Mouse (Mus musculus) MEL (cell line): Measurements from ENCODE around the gene Ggta1. TPM values are rescaled to one million over a fixed set of nuclear protein-coding genes. Genes with fewer than 3 reads are reported as not detected.
A peak's percentile ranks its signal among the peaks of the same experiment; 100 is the strongest.

ENCODE experiments used
- DNase-seq: peaks from one replicate; pipeline ENCODE4 v3.0.0; 2011; ENCODE audit warnings: low read depth, low spot score
- H3K27ac ChIP-seq: 2 replicates; pipeline ENCODE4 v1.5.1; 2012; ENCODE audit warnings: low read depth, mild to moderate bottlenecking, control low read depth, low read length, moderate library complexity; ENCODE audit not compliant: control insufficient read depth
- H3K27me3 ChIP-seq, 2 experiments: fragments of 150-350 bp in 1 of 2; sonication (generic) in 1 of 2; 2 replicates each; pipeline ENCODE4 v1.6.1; 2012; ENCODE audit warnings: low read length in 2 of 2, mild to moderate bottlenecking in 2 of 2, improper control_type of control experiment in 1 of 2, moderate library complexity in 1 of 2; ENCODE audit not compliant: insufficient read depth in 2 of 2, control insufficient read depth in 1 of 2
- H3K36me3 ChIP-seq, 2 experiments: 2 replicates each; pipeline ENCODE4 v1.6.1; 2012 to 2014; ENCODE audit warnings: low read length in 2 of 2, improper control_type of control experiment in 1 of 2, inconsistent platforms in 1 of 2, mild to moderate bottlenecking in 1 of 2; ENCODE audit not compliant: insufficient read depth in 2 of 2, control insufficient read depth in 1 of 2
- H3K4me1 ChIP-seq, 2 experiments: fragments of 150-350 bp in 1 of 2; sonication (generic) in 1 of 2; 2 replicates each; pipeline ENCODE4 v1.6.1; 2012; ENCODE audit warnings: low read length in 2 of 2, improper control_type of control experiment in 1 of 2, mild to moderate bottlenecking in 1 of 2; ENCODE audit not compliant: insufficient read depth in 2 of 2, control insufficient read depth in 1 of 2
- H3K4me3 ChIP-seq, 2 experiments: fragments of 150-350 bp in 1 of 2; sonication (generic) in 1 of 2; 2 replicates each; pipeline ENCODE4 v1.5.1; 2012; ENCODE audit warnings: low read depth in 2 of 2, low read length in 2 of 2, mild to moderate bottlenecking in 2 of 2, moderate library complexity in 2 of 2, control low read depth in 1 of 2, improper control_type of control experiment in 1 of 2; ENCODE audit not compliant: control insufficient read depth in 1 of 2, insufficient read depth in 1 of 2
- H3K79me2 ChIP-seq: 2 replicates; pipeline ENCODE4 v1.6.1; 2012; ENCODE audit warnings: mild to moderate bottlenecking, low read length, moderate library complexity; ENCODE audit not compliant: control insufficient read depth, poor library complexity, insufficient read depth
- H3K9ac ChIP-seq: 2 replicates; pipeline ENCODE4 v1.6.1; 2012; ENCODE audit warnings: low read depth, mild to moderate bottlenecking, control low read depth, low read length, moderate library complexity; ENCODE audit not compliant: control insufficient read depth, poor library complexity, severe bottlenecking
- H3K9me3 ChIP-seq: fragments of 150-350 bp; sonication (generic); replicated peaks from 2 replicates; pipeline ENCODE4 v1.6.1; 2012; ENCODE audit warnings: mild to moderate bottlenecking, low read length, improper control_type of control experiment, moderate library complexity; ENCODE audit not compliant: insufficient read depth
- BHLHE40 ChIP-seq: IDR thresholded peaks from 2 replicates; pipeline ENCODE4 v1.6.1; 2012; ENCODE audit warnings: low read depth, mild to moderate bottlenecking, inconsistent platforms, low read length, improper control_type of control experiment, borderline replicate concordance
- GABPA ChIP-seq: IDR thresholded peaks from 2 replicates; pipeline ENCODE4 v1.6.1; 2012; ENCODE audit warnings: low read depth, mild to moderate bottlenecking, inconsistent platforms, low read length, improper control_type of control experiment, moderate library complexity
- MAFK ChIP-seq: IDR thresholded peaks from 2 replicates; pipeline ENCODE4 v1.6.1; 2011; ENCODE audit warnings: low read depth, mild to moderate bottlenecking, low read length, improper control_type of control experiment, borderline replicate concordance
- POLR2AphosphoS2 ChIP-seq: IDR thresholded peaks from 2 replicates; pipeline ENCODE4 v1.6.1; 2011; ENCODE audit warnings: low read length, improper control_type of control experiment
- RCOR1 ChIP-seq: IDR thresholded peaks from 2 replicates; pipeline ENCODE4 v1.6.1; 2012; ENCODE audit warnings: low read depth, mild to moderate bottlenecking, inconsistent platforms, low read length, improper control_type of control experiment
- UBTF ChIP-seq: IDR thresholded peaks from 2 replicates; pipeline ENCODE4 v1.6.1; 2012; ENCODE audit warnings: low read depth, mild to moderate bottlenecking, inconsistent platforms, low read length, improper control_type of control experiment, moderate library complexity, borderline replicate concordance; ENCODE audit not compliant: insufficient read depth
- ZKSCAN1 ChIP-seq: IDR thresholded peaks from 2 replicates; pipeline ENCODE4 v1.6.1; 2012; ENCODE audit warnings: low read depth, mild to moderate bottlenecking, inconsistent platforms, low read length, improper control_type of control experiment, moderate library complexity
- ZNF384 ChIP-seq: IDR thresholded peaks from 2 replicates; pipeline ENCODE4 v1.6.1; 2012; ENCODE audit warnings: low read depth, mild to moderate bottlenecking, inconsistent platforms, low read length, improper control_type of control experiment
- polyA plus RNA-seq, 2 experiments: library from polyadenylated mRNA; stranded (reverse) in 1 of 2; unstranded in 1 of 2; fragments of >175 nt in 1 of 2; fragments of >200 nt in 1 of 2; gene quantifications; 2 replicates each; pipeline versions ENCODE4 v1.2.1 to v1.2.4; 2012; ENCODE audit warnings: low replicate concordance in 2 of 2, low read depth in 1 of 2; ENCODE audit not compliant: insufficient read length in 2 of 2, insufficient read depth in 1 of 2, missing spikeins in 1 of 2
- total RNA-seq: library from RNA; depleted of rRNA; stranded (reverse); fragments of 300-350 nt; gene quantifications from 2 replicates; pipeline ENCODE4 v1.2.3, GENCODE M21; 2012

Ggta1 gene
- total and polyA plus RNA-seq, 3 experiments, result 29.2 to 30.7 TPM; not detected in 1

DNA sequence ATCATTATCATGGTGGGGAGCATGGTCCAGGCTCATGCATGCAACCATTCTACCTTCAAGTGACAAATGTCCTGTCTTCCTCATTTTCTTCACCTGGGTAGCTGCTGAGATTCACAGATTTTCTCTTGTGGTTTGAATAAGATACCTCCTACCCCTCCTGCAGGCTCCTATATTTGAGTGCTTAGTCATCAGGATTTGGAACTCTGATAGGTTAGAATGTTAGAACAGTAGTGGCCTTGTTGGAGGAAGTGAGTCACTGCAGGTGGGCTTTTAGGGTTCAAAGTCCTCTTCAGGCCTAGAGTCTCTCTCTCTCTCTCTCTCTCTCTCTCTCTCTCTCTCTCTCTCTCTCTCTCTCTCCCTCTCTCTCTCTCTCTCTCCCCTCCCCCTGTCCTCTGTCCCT is 2.6 kb upstream of the Ggta1 start:
- TF ChIP-seq RCOR1 (peak; percentile 68), UBTF (no peak)
- no peak overlapping the region for H3K9ac ChIP-seq
- no peak overlapping the region for H3K27ac ChIP-seq
- H3K79me2 ChIP-seq, result peaks cover 9% of the 10 kb centered on the region
- H3K36me3 ChIP-seq, result no peaks in the 10 kb centered on the region; a peak in 2 of 4 replicates
- DNase-seq, result peak; percentile 33
- H3K4me3 ChIP-seq, result no peak overlapping the region
- H3K4me1 ChIP-seq, result peaks cover 0 to 12% of the 10 kb centered on the region in 2 experiments; a peak in 2 of 4 replicates
- no peaks in the 10 kb centered on the region for H3K27me3 ChIP-seq
- H3K9me3 ChIP-seq, result no peaks in the 10 kb centered on the region

DNA sequence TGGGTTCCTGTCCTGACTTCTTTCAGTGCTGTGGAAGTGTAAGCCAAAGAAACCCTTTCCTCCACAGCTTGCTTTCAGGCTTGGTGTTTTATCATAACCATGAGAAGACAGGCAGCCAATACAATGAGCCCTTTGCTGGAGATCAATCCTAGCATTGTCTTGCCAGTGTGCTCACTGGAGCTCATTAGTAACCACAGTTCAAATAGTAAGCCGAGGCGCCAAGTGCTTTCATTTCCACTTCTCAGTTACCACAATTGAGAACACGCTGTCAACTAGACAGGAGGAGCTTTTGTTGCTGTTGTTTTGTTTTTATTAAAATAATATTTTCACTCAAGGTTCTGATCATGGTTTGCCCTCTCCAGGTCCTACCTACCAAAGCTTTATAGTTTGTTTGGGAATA is 1.5 kb upstream of the Ggta1 start:
- Histone ChIP-seq H3K27ac (no peak overlapping the region), H3K9ac (no peak overlapping the region), H3K9me3 (no peaks in the 10 kb centered on the region), H3K79me2 (peaks cover 16% of the 10 kb centered on the region), H3K4me1 (peaks cover 0 to 17% of the 10 kb centered on the region in 2 experiments; a peak in 2 of 4 replicates), H3K27me3 (no peaks in the 10 kb centered on the region), H3K36me3 (peaks cover 0 to 3% of the 10 kb centered on the region in 2 experiments; a peak in 2 of 4 replicates), H3K4me3 (no peak overlapping the region)
- DNase-seq, result no peak
- TF ChIP-seq GABPA (no peak), POLR2AphosphoS2 (no peak), ZNF384 (no peak), ZKSCAN1 (no peak), MAFK (no peak)

DNA sequence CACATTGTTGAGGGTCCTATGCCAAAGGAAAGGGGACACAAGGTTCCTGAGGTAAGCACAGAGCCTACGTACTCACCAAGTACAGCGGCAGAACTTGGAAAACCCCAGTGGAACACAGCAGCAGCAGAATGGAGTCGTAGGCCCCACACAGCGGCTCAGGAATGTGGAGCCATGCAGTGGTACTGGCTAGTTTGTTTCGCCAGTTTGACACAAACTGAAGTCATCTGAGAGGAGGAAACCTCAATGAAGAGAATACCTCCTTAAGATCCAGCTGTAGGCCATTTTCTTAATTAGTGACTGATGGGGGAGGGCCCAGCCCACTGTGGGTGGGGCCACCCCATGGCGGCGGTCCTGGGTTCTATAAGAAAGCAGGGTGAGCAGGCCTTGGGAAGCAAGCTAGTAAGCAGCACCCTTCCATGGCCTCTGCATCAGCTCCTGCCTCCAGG is 1.1 kb upstream of the Ggta1 start:
- no peak for TF ChIP-seq BHLHE40
- no peak for TF ChIP-seq UBTF
- H3K4me3 ChIP-seq, result no peak overlapping the region
- no peaks in the 10 kb centered on the region for H3K9me3 ChIP-seq
- no peak overlapping the region for H3K9ac ChIP-seq
- H3K27ac ChIP-seq, result no peak overlapping the region
- peaks cover 0 to 17% of the 10 kb centered on the region in 2 experiments; a peak in 2 of 4 replicates for H3K4me1 ChIP-seq
- H3K27me3 ChIP-seq, result no peaks in the 10 kb centered on the region
- peaks cover 18% of the 10 kb centered on the region for H3K79me2 ChIP-seq
- peaks cover 0 to 3% of the 10 kb centered on the region in 2 experiments; a peak in 2 of 4 replicates for H3K36me3 ChIP-seq
- no peak for DNase-seq
